Mouse (Mus musculus) megakaryocyte progenitor cell, adult 5-6 weeks (primary cell): ENCODE data around the gene Slc7a11. TPM values are rescaled to one million over a fixed set of nuclear protein-coding genes. Genes with fewer than 3 reads are reported as not detected.

ENCODE experiments used
- ATAC-seq: replicated peaks from 2 replicates; pipeline ENCODE4 v1.8.0; 2016; ENCODE audit warnings: mild to moderate bottlenecking, moderate TSS enrichment, inconsistent platforms; ENCODE audit not compliant: poor library complexity
- total RNA-seq, 2 experiments: library from RNA; stranded (forward) in 1 of 2; stranded (reverse) in 1 of 2; fragments of 157-497, 149-512 nt in 1 of 2; fragments of 200-1000 nt in 1 of 2; gene quantifications; 2 replicates each; pipeline versions ENCODE4 v1.2.3 to v1.2.4; 2015 to 2017

Gene Slc7a11
- total RNA-seq, 2 experiments from 2014 or later = 1.4 to 4.7 TPM

DNA sequence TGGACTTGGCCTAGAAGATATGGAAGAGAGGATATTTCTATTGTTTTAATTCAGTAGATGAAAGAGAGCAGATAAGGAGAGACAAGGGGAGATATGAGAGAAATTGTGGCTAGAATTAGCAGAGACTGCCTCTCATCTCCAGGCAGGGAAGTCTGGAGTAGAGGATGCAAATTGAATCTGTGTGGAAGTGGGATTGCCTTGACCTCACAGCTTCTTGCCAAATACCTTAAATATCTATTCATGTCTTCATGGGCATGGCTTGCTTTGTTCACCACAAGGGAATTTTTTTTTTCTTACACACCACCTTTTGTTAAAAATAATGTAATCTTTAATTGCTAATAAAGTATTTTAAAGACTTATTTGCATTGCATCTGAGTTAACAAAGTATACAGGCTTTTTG, 441.3 kb downstream of the Slc7a11 start:
- no peak for ATAC-seq

DNA sequence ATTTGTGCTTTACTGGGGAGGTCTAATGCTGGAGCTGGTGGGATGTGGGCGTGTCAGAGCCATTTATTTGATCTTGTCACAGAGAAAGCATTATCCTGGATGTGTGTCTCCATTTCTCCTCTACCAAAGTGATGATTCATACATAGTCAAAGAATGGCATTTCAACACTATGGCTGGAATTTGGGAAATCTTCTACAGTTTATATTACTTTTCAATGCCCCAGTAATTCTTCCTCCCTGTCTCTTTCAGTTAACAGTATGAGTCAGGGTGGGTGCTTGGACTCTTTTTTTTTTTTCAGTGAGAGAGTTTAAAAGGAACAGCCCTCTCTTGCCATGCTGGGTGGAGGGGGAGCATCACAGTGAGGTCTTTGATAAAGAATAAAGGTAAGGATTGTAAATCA, 441.8 kb downstream of the Slc7a11 start:
- ATAC-seq = no peak

DNA sequence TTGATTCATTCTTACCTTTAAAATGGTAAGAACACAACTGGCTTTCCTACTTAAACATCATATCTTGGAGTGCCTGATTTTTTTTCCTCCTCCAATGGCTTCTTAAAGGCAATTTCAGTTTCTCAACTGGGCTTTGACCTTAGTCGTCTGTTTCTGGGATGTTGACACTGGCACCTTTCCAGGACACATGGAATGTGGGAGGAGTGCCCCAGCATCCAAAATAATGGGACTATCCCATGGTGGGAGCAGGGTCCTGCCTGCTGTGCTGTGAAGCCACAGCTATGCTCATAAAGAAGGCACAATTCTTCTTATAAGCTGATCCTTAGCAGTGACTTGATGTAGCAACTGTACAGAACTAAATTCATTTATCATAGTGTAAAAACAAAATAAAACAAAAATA, 450.5 kb downstream of the Slc7a11 start:
- ATAC-seq = no peak

DNA sequence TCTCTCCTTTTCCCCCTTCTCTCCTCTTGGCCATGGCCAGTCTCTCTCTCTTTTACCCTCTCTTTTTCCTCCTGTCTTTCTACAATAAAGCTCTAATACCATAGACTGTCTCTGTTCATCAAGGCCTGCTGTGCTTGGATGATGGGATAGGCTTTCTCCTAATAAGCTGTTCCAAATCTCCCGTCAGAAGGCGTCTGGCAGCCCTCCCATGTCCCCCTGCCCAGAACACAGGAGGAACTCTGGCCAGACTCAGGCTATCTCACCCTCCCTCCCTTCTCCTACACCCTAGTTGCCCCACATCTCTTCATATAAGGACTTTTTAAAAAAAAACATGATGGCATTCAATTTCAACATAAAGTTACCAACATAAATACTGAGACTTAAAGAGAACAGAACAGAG, 456.2 kb downstream of the Slc7a11 start:
- ATAC-seq = no peak

DNA sequence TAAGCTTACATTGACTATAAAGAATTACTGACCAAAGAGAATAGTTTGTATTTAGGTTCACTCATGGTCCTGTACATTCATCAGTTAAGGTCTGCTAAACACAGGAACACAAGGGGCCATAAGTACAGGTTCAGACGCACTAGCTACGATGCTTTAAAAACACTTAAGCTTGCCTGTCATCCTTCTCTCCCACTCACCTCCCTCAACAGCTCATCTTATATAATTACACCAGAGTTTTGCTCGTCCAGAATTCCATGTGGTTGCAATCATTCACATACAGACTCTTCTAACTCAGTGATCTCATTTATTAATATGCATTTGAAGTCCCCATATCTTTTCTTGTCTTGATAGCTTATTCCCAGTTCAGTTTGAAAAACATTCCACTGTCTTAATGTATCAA, 458.6 kb downstream of the Slc7a11 start:
- ATAC-seq = no peak

DNA sequence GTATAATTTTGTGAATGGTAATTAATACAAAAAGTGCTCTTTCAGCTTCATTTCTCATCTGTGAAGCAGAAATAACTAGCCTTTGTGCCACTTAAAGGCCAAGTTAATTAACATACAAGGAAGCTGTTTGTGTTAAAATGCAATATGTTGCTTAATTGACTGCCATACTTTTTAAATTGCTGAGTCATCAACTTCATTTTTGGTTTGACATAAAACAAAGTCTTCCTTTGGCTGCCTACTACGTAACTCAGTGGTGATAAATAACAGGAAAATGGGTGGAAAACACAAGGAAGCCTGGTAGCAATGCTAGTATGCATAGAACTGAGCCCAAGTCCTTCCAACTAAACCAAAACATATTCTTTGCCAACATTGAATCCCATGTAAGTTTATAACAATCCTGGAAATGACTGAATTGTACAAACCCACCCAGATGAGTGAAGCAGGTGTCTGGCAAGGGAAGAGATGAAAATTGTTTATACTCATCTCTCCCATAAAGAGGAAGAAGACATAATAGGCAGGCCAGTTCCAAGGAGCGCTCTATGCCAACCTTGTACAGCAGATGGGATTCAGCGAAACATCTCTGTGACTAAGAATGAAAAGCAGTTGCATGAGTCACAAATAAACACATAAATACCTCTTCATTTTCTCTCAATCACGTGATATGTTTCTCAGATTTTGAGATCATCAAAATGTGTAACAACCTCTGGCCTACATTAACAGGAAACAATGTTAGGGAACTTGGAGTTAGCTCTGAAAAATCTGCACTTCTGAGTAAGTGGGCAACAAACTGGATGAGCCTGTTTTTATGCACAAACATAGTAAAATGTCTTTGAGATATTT, 459.8 kb downstream of the Slc7a11 start:
- no peak for ATAC-seq

DNA sequence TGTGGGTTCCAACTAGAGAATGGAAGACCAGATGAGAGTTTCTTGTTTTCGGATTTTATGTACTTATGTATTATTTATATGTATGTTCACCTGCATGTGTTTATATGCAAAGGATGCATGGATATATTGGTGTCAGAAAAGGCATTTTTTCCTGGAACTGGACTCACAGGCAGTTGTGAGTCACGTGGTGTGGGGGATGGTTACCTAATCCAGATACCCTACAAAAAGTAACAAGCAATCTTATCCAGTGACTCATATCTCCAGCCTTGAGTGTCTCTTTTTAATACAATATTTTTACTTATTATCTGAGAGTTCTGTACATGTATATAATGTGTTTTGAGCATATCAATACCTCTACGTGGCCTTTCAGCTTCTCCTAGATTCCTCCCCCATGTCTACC, 469.4 kb downstream of the Slc7a11 start:
- no peak for ATAC-seq

DNA sequence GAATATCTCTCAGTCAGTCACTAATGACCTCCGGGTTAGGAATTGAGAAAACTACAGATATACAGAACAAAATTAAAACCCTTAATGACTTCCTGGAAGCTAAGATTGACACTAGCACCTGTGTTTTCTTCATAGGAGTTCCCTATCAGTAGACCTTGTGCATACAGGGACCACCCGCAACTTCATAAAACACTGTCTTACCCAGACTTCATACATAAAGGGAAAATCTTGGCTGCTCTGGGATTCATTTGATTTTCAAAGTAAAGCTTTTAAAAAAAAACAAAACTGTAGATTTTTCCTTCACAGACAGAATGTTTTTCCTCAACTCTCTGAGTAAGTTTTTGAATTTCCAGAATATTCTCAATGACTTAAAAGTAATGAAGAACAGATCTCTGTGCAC, 477.8 kb downstream of the Slc7a11 start:
- no peak for ATAC-seq

DNA sequence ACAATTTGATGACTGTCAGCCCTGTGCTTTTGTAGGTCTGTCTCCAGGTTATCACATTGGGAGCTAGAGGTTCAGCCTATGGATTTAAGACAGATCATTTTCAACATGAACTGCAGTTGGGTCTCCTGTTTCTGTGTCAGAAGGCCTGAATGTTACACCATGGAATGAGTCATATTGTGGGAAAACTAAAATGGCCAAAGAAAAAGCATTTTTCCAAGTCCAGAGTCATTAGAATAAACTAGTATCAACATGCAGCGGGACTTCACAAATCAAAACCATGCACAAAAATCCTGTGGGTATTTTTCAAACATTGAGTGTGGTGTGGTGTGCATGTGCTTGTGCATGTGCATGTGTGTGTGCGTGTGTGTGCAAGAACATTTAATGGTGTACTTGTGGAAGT, 482.8 kb downstream of the Slc7a11 start:
- no peak for ATAC-seq

DNA sequence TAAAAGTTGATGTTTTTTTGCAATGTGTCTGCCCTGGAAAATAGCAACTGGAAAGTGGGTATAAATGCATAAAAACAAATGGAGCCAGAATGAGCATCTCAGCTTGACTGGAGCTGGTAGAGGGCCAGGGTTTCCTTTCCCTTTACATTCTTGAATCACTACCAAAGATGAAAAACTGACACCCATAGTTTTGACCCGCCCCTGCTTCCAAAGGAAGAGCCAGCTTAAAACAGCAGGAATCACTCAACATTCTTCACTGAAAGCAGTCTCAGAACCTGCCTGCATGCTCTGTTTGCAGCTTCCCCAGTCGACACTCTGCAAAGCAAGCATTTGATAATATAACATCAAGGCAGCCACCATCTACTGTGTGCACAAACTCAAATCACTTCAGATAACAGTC, 496.6 kb downstream of the Slc7a11 start:
- no peak for ATAC-seq

DNA sequence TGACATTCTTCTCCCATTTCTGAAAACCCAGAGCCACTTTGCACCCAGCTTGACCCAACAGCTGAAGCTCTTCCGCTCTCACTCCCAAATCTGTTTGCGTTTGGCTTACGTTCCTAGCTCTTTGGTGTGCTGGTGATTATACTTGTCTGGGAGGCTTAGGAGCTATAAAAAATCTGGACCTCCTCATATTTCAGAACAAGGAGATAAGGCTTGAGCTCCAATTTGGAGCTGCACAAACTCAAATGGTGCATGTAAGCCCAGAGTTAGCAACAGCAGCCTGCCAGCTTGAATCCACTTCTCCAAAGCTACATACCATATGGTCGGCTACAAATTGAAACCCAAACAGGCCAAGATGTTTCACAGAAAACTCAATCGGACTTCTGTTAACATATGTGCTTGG, 498.6 kb downstream of the Slc7a11 start:
- ATAC-seq = no peak

DNA sequence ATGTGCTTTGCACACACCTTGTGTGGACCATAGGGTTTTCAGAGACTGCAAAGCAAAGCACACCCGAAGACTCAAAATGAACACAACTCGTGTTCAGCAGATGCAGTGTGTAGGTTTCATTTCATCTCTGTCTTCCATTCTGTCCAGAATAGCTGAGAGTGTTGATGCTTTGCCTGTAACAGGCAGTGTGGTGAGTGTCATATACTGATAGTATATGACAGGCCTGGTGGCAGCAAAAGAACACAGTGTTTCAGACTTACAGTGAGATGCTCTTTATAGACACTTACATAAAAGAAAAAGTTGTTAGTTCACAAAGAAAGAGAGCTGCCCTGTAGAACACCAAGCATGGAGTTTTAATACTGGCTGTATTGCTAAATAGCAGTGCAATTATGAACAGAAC, 505.8 kb downstream of the Slc7a11 start:
- no peak for ATAC-seq

DNA sequence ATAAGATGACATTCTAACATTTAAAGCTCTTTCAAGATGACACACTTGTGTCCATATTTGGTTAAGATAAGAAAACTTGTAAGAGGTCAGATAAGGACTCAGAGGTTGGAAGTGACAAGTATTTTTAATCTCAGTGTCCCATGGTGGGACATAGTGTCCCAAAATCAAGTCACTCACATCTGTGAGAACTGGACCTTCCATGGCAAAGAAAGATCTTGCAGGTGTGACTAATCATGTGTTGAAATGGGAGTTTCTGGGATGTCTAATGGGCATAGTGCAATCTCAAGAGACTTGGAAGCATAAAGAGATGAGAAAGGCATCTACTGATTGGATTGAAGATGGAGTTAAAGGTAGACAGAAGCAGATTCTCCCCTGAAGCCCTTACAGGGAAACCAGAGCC, 513.9 kb downstream of the Slc7a11 start:
- ATAC-seq = no peak

DNA sequence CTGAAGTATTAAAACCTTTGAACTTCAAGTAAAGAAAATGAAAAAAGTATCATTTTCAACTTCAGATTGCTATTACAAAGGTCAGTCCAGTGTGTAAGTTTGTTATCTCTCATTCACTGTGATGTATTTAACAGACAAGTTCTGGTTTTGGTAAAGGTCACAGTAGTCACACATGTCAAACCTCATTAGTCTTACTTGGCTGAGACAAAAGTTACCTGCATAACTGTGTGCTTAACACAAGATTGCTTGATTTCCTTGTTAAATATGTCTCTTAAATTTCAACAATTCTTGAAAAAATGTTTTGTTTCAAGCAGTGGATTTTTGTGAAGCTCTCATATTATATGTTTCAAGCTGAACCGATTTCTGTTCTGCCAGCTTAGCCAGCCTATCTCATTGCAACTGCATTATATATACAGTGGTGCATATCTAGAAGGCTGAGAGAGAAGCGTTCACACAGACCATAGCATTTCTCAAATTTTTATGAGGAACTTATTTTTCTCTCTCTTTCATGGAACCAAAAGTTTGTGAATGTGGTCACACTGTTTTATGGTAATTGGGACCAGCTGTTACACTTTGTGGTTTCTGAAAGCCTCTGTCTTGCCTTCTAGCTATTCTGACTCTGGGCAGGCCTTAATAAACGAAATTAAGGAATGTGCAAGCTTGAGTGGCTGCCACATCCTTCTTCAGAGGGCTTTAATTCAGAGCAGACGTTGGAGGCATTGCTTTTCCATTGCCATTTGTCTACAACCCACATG, 514.7 kb downstream of the Slc7a11 start:
- ATAC-seq = no peak

DNA sequence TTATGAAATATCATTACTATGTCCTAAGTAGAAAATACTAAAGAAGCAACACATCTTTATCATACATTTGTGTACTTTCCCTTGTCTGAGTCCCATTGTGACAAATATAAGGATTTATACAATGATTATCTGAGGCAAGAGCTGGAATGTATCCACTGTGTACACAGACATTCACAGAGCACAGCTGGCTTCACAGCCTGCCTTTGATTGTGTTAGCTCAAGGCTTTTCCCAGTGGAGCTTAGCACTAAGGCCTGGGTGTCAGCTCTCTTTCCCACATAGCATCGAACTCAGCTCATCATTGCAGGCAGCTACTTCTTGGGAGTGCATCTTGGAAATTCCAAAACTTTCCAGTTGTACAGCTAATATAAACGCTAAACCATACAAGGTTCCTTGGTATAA, 529.5 kb downstream of the Slc7a11 start:
- ATAC-seq = no peak

DNA sequence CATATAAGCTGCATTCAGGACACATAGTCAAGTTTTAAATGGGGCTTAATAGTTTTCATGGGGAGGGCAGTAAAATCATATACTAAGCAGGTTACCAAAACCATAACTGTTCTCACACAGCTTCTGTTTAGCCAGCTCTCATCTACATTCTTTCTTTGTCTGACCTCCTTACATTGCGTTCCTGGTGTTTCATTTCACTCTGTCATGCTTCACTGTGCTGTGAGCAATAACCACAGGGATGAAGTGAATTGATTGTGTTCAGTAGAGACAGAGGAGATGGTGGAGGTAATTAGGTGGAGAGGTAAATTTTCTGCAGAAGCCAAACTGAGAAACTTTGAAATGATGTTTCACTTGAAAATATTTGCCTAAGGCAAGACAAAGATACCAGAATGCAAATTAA, 532.5 kb downstream of the Slc7a11 start:
- no peak for ATAC-seq

DNA sequence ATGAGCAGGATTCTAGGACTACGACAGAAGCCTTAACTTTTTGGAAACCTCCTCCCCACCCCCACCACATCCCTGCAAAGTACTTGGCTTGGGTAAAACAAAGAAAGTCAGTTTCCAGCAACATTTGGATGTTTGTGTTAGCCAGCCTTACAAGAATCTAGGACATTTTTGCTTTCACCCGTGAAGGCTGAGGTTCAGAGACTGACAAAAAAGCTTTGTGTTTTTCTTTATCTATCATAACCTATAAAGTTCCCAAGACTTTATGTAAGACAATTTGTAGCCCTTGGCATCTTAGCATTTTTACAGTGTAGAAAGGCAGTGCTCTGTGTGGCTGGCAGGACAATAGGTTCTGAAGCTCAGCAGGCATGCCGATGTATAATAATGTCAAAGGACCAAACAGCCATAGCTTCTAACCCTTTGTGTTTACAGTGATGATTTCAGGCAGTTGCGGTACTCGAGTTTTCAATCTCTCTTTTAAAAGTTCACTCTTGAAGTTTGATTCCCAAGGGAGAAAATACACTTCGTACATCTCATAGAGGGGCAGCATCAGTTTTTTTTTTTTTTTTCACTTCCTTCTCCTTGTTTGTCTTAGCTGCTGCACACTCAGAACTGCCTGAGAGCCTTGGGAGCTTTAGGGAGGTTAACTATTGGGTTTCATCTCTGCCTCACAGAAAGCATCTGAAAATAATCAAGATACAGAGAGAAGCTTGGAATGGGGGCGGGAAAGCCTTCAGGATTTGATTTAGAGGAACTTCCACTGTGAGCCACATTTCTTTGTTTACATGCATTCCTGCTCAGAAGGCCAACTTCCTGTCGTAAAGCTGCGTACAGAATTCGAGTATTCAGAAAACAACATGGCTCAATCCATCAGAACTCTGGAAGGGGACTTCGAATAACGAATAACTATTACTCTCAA, 534.7 kb downstream of the Slc7a11 start:
- ATAC-seq = no peak

DNA sequence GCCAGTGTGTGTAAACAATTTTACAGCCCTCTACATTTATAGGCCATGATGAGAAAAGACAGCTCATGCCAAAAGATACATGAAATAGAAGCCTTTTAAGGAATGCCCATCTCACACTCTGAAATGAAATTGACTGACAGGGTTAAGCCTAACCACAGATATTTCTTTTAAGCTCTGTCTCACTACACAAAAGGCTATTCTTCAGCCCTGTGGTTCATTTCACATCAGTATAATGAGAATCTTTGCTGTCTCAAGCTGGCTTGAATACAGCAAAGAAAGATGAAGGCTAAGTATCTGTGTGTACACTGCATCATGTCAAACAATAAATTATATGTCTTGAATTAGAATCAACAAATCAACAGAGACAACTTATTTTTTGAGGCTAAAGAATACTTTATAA, 549.5 kb downstream of the Slc7a11 start:
- ATAC-seq = no peak

DNA sequence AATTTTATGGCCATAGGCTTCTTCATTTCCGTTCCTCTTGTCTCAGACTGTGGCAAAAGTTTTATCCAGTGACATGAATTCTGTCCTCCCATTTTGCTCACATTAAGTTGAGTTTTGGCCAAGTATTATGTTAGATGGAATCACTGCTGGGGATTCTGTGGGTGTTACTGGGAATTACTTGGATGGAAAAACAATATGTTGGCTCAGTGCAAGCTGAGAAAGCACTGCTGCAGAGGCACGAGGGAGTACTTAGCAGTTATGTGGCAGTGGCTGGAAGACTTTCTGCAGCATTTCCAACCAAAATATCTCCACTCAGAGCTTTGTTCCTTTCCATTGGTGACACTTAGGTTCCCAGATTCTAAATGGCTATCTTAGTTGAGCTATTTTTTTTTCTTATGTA, 556.1 kb downstream of the Slc7a11 start:
- ATAC-seq = no peak

DNA sequence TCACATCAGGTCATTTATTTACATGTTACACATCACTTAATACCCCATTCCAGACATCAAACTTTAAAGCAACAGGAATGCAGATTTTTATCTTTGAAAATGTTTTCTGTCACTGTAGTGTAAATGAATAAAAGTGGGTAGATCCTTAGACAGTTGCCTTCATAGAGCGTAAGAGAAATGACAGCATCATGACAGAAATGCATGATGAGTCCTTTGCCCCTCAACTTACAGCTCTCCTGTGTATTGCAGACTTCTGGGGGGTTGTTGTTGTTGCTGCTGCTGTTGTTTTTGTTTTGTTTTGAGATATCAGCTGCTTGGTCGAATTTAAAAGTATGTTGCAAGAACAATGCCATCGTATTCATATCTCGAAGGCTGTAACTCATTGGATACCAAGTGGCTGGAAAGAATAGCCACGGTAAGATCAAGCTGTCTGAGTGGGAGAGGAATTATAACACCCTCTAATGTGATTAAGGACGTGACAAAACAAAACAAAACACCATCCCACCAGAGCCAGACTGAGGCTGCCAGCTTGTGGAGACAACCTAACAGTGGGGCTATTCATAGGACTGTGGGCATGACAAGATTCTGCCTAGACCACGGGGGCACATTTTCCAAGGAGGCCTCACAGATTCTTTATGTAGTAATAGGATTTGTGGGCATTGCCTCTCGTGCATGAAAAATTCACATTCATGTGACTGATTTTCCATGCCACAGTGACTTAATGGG, 557.0 kb downstream of the Slc7a11 start:
- ATAC-seq = no peak

DNA sequence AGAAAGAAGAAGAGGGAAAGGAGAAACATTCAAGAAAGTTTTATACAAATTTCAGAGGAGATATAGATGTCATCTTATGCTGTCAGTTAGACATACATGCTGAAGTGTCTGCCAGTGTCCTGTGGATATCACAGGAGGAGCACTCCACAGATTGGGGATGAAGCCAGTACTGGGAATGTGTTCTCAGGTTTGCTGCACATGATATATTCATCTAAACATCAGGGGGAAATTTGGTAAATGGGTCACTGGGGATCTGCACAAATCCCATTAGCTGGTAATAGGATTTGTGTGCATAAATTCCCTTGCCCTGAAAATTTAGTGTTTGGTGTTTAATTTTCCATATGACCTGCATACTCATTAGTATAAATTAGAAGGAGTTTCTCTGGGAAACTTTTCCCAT, 562.9 kb downstream of the Slc7a11 start:
- ATAC-seq = no peak
